Mouse (Mus musculus): ENCODE measurements at regions not wholly inside any gene's neighbourhood (a gene's known extent, or its start where the extent isn't known, plus 50 kb on each side); places are given as distances from the start of the nearest gene placed in this dataset.
"Not testable (repeated sequence)": the region's sequence is repeated elsewhere in the genome, so short reads cannot be mapped to it uniquely, and the experiment has no call there.

DNA sequence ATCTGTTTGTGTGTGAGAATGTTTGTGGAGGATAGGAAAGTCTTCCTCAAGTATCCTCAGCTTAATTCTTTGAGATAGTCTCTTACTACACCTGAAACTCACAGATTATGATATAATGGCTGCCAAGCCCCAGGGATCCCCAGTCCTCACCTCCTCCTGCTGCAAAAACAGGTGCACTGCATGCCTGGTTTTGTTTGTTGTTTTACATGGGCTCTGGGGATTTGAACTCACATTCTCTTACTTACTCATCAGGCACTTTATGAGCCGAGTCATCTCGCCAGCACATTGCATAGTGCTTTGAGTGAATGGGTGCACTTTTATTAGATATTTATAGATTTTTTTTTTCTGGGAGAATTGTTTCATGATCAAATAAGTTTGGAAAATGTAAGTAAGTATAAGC is 56.3 kb downstream of the Mterf1b start:
- WGBS, result 85% methylated on average over 2 of the region's 2 CpGs
- Histone ChIP-seq H3K27ac (ENCODE audit: insufficient read depth, low read depth, low read length) (no peak overlapping the region), H3K27me3 (replicated peaks; ENCODE audit: control insufficient read depth, insufficient read depth, low read length) (no peaks in the 10 kb centered on the region), H3K36me3 (ENCODE audit: control insufficient read depth, insufficient read depth, low read length) (no peaks in the 10 kb centered on the region), H3K4me3 (ENCODE audit: insufficient read depth, low read depth, low read length) (no peak overlapping the region), H3K4me1 (ENCODE audit: control insufficient read depth, insufficient read depth, low read length) (no peaks in the 10 kb centered on the region)
- no peak for DNase-seq
- TF ChIP-seq POLR2A (IDR thresholded peaks at IDR 0.05; ENCODE audit: low read depth, low read length), result no peak
- no peak for TF ChIP-seq CTCF (conservative IDR thresholded peaks at IDR 0.05; ENCODE audit: insufficient read depth, insufficient read length, low read depth, low read length)

DNA sequence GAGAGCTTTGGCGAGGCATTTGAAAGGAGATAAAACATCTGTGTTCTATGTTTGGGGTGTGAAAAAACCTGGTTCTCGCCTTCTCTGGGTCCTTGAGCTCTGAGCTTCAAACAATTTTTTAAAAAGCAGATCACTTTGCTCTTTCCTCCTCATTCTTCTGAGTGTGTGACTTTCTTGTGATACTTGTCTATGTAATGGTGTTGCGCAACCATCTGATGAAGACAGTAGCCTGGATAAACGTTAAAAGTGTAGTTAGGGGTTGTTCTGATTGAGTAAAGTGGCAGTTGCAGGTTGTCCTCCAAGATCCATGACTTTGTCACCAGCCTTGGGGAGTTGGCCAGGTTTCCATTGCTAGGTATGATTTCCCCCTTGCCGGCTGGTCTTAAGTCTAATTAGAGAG is 62.1 kb downstream of the Mterf1b start:
- 83% methylated on average over 5 of the region's 5 CpGs for WGBS
- H3K4me1 ChIP-seq (ENCODE audit: control insufficient read depth, insufficient read depth, low read length); H3K4me3 ChIP-seq (ENCODE audit: insufficient read depth, low read depth, low read length); H3K36me3 ChIP-seq (ENCODE audit: control insufficient read depth, insufficient read depth, low read length); H3K27me3 ChIP-seq (replicated peaks; ENCODE audit: control insufficient read depth, insufficient read depth, low read length); DNase-seq; H3K27ac ChIP-seq (ENCODE audit: insufficient read depth, low read depth, low read length): not testable (repeated sequence)

DNA sequence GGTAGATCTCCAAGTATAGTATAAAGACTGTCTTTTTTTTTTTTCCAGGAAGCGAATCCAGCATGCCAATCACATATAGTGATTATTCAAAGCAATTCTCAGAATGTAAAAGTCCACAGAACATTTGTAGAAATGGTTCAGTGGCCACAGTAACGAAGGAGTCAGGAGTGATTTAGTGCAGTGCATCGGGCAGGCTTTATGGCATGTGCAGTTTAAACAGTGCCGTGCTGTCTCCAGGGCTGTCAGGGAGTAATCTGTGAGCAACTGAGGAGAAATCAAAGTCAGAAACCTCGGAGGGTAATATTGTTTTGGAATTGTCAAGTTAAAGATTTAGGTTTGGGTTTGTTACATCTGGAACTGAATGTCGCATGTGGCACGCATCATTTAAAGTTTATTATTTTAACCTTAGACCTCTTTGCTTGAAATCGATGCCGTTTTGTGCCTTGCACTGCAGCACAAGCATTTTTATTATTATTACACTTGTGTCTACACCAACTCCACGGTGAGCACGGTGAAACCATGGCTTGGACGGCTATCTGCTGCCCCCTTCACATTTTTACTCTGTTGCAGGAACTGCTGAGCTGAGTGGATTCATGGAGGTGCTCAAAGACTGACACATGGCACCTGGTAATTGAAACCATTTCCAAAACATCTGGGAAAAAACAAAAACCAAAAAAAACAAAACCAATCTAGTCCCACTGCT is 65.0 kb downstream of the Mterf1b start:
- Histone ChIP-seq H3K27ac (ENCODE audit: insufficient read depth, low read depth, low read length) (no peak overlapping the region), H3K4me1 (ENCODE audit: control insufficient read depth, insufficient read depth, low read length) (no peaks in the 10 kb centered on the region), H3K27me3 (replicated peaks; ENCODE audit: control insufficient read depth, insufficient read depth, low read length) (no peaks in the 10 kb centered on the region), H3K4me3 (ENCODE audit: insufficient read depth, low read depth, low read length) (no peak overlapping the region), H3K36me3 (ENCODE audit: control insufficient read depth, insufficient read depth, low read length) (no peaks in the 10 kb centered on the region)
- TF ChIP-seq CTCF (conservative IDR thresholded peaks at IDR 0.05; ENCODE audit: insufficient read depth, insufficient read length, low read depth, low read length), result no peak
- no peak for TF ChIP-seq POLR2A (IDR thresholded peaks at IDR 0.05; ENCODE audit: low read depth, low read length)
- 15% methylated on average over 12 of the region's 12 CpGs for WGBS
- DNase-seq, result no peak

DNA sequence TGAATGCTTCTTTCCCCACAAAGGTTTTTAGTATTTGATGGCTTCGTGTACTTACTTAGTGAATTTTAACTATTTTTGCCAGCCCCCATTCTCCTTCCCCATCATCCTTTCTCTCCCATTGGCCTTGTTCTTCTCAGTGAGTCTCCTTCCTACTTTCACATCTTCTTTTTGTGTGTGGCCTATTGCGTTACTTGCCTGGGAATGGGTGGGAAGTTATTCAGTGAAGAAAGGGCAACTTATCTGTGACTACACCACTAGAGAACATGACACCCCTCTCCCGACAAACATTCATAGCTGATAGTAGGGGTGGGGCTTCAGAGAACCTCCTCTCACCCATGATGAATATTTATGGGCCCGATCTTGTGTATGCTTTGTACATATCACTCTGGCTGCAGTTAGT is 67.1 kb downstream of the Mterf1b start:
- H3K27me3 ChIP-seq (replicated peaks; ENCODE audit: control insufficient read depth, insufficient read depth, low read length), result no peaks in the 10 kb centered on the region
- 90% methylated on average over 4 of the region's 4 CpGs for WGBS
- H3K4me1 ChIP-seq (ENCODE audit: control insufficient read depth, insufficient read depth, low read length), result no peaks in the 10 kb centered on the region
- H3K4me3 ChIP-seq (ENCODE audit: insufficient read depth, low read depth, low read length), result no peak overlapping the region
- no peaks in the 10 kb centered on the region for H3K36me3 ChIP-seq (ENCODE audit: control insufficient read depth, insufficient read depth, low read length)
- DNase-seq, result no peak
- no peak for TF ChIP-seq POLR2A (IDR thresholded peaks at IDR 0.05; ENCODE audit: low read depth, low read length)
- no peak for TF ChIP-seq CTCF (conservative IDR thresholded peaks at IDR 0.05; ENCODE audit: insufficient read depth, insufficient read length, low read depth, low read length)
- no peak overlapping the region for H3K27ac ChIP-seq (ENCODE audit: insufficient read depth, low read depth, low read length)

DNA sequence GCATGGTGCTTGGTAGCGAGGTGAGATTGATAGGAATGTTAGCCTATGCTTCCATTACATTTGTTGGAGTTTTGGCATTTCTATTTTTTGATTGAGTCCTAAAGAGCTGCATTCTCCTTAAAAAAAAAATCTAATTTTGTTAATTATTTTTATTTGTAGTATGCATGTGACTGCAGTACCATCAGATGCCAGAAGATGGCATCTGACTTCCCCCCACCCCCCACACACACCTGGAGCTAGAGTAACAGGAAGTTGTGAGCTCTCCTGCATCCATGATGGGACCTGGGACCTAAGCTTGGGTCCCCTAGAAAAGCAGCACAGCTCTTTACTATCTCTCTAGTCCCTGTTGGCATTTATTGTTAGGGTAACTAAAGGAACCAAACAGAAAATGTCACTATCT is 70.5 kb downstream of the Mterf1b start:
- TF ChIP-seq CTCF (conservative IDR thresholded peaks at IDR 0.05; ENCODE audit: insufficient read depth, insufficient read length, low read depth, low read length), result peak; percentile 60
- TF ChIP-seq POLR2A (IDR thresholded peaks at IDR 0.05; ENCODE audit: low read depth, low read length), result no peak
- 100% methylated on average over 1 of the region's 1 CpGs for WGBS
- Histone ChIP-seq H3K27ac (ENCODE audit: insufficient read depth, low read depth, low read length) (no peak overlapping the region), H3K4me3 (ENCODE audit: insufficient read depth, low read depth, low read length) (no peak overlapping the region), H3K36me3 (ENCODE audit: control insufficient read depth, insufficient read depth, low read length) (no peaks in the 10 kb centered on the region), H3K27me3 (replicated peaks; ENCODE audit: control insufficient read depth, insufficient read depth, low read length) (no peaks in the 10 kb centered on the region), H3K4me1 (ENCODE audit: control insufficient read depth, insufficient read depth, low read length) (no peaks in the 10 kb centered on the region)
- DNase-seq, result no peak

DNA sequence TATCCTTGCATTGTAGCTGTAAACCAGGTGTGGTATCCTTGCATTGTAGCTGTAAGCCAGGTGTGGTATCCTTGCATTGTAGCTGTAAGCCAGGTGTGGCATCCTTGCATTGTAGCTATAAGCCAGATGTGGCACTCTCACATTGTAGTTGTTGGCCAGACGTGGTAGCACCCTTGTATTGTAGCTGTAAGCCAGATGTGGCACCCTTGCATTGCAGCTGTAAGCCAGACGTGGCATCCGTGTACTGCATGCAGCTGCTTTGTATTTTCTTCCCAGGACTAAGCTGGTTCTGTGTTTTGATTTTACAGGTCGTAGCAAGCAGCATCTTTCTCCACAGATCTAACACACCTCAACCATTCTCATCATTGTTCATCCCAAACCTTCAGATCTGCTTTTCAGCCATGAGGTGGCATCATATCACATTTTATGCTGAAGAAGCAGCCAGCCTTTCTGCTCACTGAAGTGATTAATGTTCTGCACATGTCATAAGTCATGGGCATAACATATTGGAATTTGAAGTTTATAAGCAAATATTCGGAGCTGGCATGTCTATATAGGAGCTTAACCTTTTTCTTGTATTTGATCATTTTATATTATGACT is 71.5 kb downstream of the Mterf1b start:
- Histone ChIP-seq H3K4me3 (ENCODE audit: insufficient read depth, low read depth, low read length) (no peak overlapping the region), H3K36me3 (ENCODE audit: control insufficient read depth, insufficient read depth, low read length) (no peaks in the 10 kb centered on the region), H3K4me1 (ENCODE audit: control insufficient read depth, insufficient read depth, low read length) (no peaks in the 10 kb centered on the region), H3K27ac (ENCODE audit: insufficient read depth, low read depth, low read length) (no peak overlapping the region), H3K27me3 (replicated peaks; ENCODE audit: control insufficient read depth, insufficient read depth, low read length) (no peaks in the 10 kb centered on the region)
- peak; percentile 36 for DNase-seq
- no peak for TF ChIP-seq POLR2A (IDR thresholded peaks at IDR 0.05; ENCODE audit: low read depth, low read length)
- no peak for TF ChIP-seq CTCF (conservative IDR thresholded peaks at IDR 0.05; ENCODE audit: insufficient read depth, insufficient read length, low read depth, low read length)
- WGBS, result 63% methylated on average over 5 of the region's 5 CpGs

DNA sequence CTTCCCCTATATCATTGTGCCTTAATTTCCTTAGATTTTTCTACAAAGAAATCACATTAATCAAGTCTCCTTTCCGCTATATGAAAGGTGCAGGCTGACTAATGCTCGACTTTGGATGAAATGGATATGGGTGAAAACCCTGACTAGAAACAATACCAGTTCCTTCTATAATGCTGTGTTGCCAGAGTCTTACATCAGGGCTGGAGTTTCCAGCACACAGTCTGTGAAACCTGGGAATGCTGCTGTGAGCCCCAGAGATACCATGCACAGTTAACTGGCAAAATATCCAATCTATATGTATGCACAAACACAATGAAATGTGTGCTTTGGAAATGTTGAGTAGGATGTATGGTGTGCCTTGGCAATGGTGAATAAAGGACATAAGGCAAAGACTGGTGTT is 75.5 kb downstream of the Mterf1b start:
- Histone ChIP-seq H3K4me1 (ENCODE audit: control insufficient read depth, insufficient read depth, low read length) (no peaks in the 10 kb centered on the region), H3K27me3 (replicated peaks; ENCODE audit: control insufficient read depth, insufficient read depth, low read length) (no peaks in the 10 kb centered on the region), H3K27ac (ENCODE audit: insufficient read depth, low read depth, low read length) (no peak overlapping the region), H3K4me3 (ENCODE audit: insufficient read depth, low read depth, low read length) (no peak overlapping the region), H3K36me3 (ENCODE audit: control insufficient read depth, insufficient read depth, low read length) (no peaks in the 10 kb centered on the region)
- TF ChIP-seq CTCF (conservative IDR thresholded peaks at IDR 0.05; ENCODE audit: insufficient read depth, insufficient read length, low read depth, low read length) (no peak), POLR2A (IDR thresholded peaks at IDR 0.05; ENCODE audit: low read depth, low read length) (no peak)
- 60% methylated on average over 2 of the region's 2 CpGs for WGBS
- DNase-seq, result no peak
